Mouse (Mus musculus) embryonic fibroblast, embryonic 13.5 days (primary cell): ENCODE data around the gene Cryba4. TPM values are rescaled to one million over a fixed set of nuclear protein-coding genes. Genes with fewer than 3 reads are reported as not detected.

Source experiments
- H3K27ac ChIP-seq: 2 replicates; pipeline ENCODE4 v1.5.1; 2012; ENCODE audit warnings: low read length, control low read depth, inconsistent platforms; ENCODE audit not compliant: insufficient read depth
- H3K4me1 ChIP-seq: 2 replicates; pipeline ENCODE4 v1.6.1; 2011; ENCODE audit warnings: low read length; ENCODE audit not compliant: control insufficient read depth, insufficient read depth
- H3K4me3 ChIP-seq: 2 replicates; pipeline ENCODE4 v1.5.1; 2011; ENCODE audit warnings: mild to moderate bottlenecking, control low read depth, low read length; ENCODE audit not compliant: insufficient read depth
- CTCF ChIP-seq: IDR thresholded peaks from 2 replicates; pipeline ENCODE4 v1.5.1; 2011; ENCODE audit warnings: mild to moderate bottlenecking, control low read depth, low read length, moderate library complexity, borderline replicate concordance; ENCODE audit not compliant: insufficient read depth
- POLR2A ChIP-seq: IDR thresholded peaks from 2 replicates; pipeline ENCODE4 v1.6.1; 2011; ENCODE audit warnings: low read depth, mild to moderate bottlenecking, control low read depth, low read length, moderate library complexity
- polyA plus RNA-seq: library from polyadenylated mRNA; stranded (reverse); fragments of >200 nt; gene quantifications from 2 replicates; pipeline ENCODE4 v1.2.4, GENCODE M21; 2011; ENCODE audit warnings: low read depth; ENCODE audit not compliant: missing spikeins, insufficient read length

Gene Cryba4
- polyA plus RNA-seq, 1 experiment = not detected

- no peak overlapping the region for H3K27ac ChIP-seq
- no peak overlapping the region for H3K4me3 ChIP-seq
- H3K4me1 ChIP-seq = no peaks in the 10 kb centered on the region
- TF ChIP-seq CTCF = no peak
- TF ChIP-seq POLR2A = no peak
Observed at GRCm38 (mm10) chr5:112220203-112220602, 32.1 kb downstream of the Cryba4 start.

GRCm38 (mm10) chr5:112219398-112219797, 32.9 kb downstream of the Cryba4 start:
- TF ChIP-seq CTCF (no peak), POLR2A (no peak)
- no peaks in the 10 kb centered on the region for H3K4me1 ChIP-seq
- H3K27ac ChIP-seq = no peak overlapping the region
- no peak overlapping the region for H3K4me3 ChIP-seq

GRCm38 (mm10) chr5:112218679-112219078, 33.6 kb downstream of the Cryba4 start:
- Histone ChIP-seq H3K4me1 (no peaks in the 10 kb centered on the region), H3K4me3 (no peak overlapping the region), H3K27ac (no peak overlapping the region)
- TF ChIP-seq CTCF (no peak), POLR2A (no peak)

- Histone ChIP-seq H3K4me1 (no peaks in the 10 kb centered on the region), H3K4me3 (no peak overlapping the region), H3K27ac (no peak overlapping the region)
- no peak for TF ChIP-seq POLR2A
Observed at GRCm38 (mm10) chr5:112217031-112217430, 35.3 kb downstream of the Cryba4 start.

GRCm38 (mm10) chr5:112216335-112216734, 36.0 kb downstream of the Cryba4 start:
- TF ChIP-seq CTCF (no peak), POLR2A (no peak)
- H3K4me1 ChIP-seq = no peaks in the 10 kb centered on the region
- H3K4me3 ChIP-seq = no peak overlapping the region
- no peak overlapping the region for H3K27ac ChIP-seq

- Histone ChIP-seq H3K4me1 (no peaks in the 10 kb centered on the region), H3K4me3 (no peak overlapping the region), H3K27ac (no peak overlapping the region)
- TF ChIP-seq POLR2A (no peak), CTCF (no peak)
Observed at GRCm38 (mm10) chr5:112215801-112216251, 36.5 kb downstream of the Cryba4 start.

- Histone ChIP-seq H3K4me1 (no peaks in the 10 kb centered on the region), H3K27ac (no peak overlapping the region), H3K4me3 (no peak overlapping the region)
- TF ChIP-seq CTCF (no peak), POLR2A (no peak)
Observed at GRCm38 (mm10) chr5:112215291-112215751, 37.0 kb downstream of the Cryba4 start.

- Histone ChIP-seq H3K4me1 (no peaks in the 10 kb centered on the region), H3K4me3 (no peak overlapping the region), H3K27ac (no peak overlapping the region)
- TF ChIP-seq CTCF (peak; percentile 71; the same call in 1 of the 2 replicates), POLR2A (no peak)
Observed at GRCm38 (mm10) chr5:112214419-112214818, 37.9 kb downstream of the Cryba4 start.

- TF ChIP-seq POLR2A = no peak
- TF ChIP-seq CTCF = no peak
- H3K4me3 ChIP-seq = no peak overlapping the region
- no peak overlapping the region for H3K27ac ChIP-seq
- no peaks in the 10 kb centered on the region for H3K4me1 ChIP-seq
Observed at GRCm38 (mm10) chr5:112213331-112214240, 38.7 kb downstream of the Cryba4 start.

GRCm38 (mm10) chr5:112212711-112213264, 39.5 kb downstream of the Cryba4 start:
- Histone ChIP-seq H3K4me1 (no peaks in the 10 kb centered on the region), H3K27ac (no peak overlapping the region), H3K4me3 (no peak overlapping the region)
- no peak for TF ChIP-seq CTCF
- TF ChIP-seq POLR2A = no peak
